Mouse (Mus musculus) brown adipose tissue, adult 24 weeks (tissue): ENCODE measurements around the gene Cryzl2. TPM values are rescaled to one million over a fixed set of nuclear protein-coding genes. Genes with fewer than 3 reads are reported as not detected.

ENCODE experiments used
- H3K27ac ChIP-seq: fragments of 200-500 bp; replicated peaks from 2 replicates; pipeline ENCODE4 v1.5.1; 2012; ENCODE audit warnings: low read depth, mild to moderate bottlenecking, low read length
- H3K4me1 ChIP-seq: fragments of 200-500 bp; 2 replicates; pipeline ENCODE4 v1.6.1; 2012; ENCODE audit warnings: low read length, mixed read lengths; ENCODE audit not compliant: control insufficient read depth, insufficient read depth, insufficient read length
- H3K4me3 ChIP-seq: fragments of 200-500 bp; 2 replicates; pipeline ENCODE4 v1.5.1; 2012; ENCODE audit warnings: low read depth, mild to moderate bottlenecking, low read length, moderate library complexity; ENCODE audit not compliant: insufficient read depth
- polyA plus RNA-seq: library from polyadenylated mRNA; stranded (reverse); fragments of >200 nt; gene quantifications from 2 replicates; pipeline ENCODE4 v1.2.4, GENCODE M21; 2012; ENCODE audit not compliant: missing spikeins, insufficient read depth, insufficient read length

The Cryzl2 gene
- polyA plus RNA-seq, 1 experiment: 21.4 TPM

GRCm38 (mm10) chr1:157480090-157480489, 21.7 kb downstream of the Cryzl2 start:
- no peaks in the 10 kb centered on the region for H3K4me1 ChIP-seq
- no peak overlapping the region for H3K27ac ChIP-seq
- no peak overlapping the region for H3K4me3 ChIP-seq

- Histone ChIP-seq H3K27ac (no peak overlapping the region), H3K4me3 (no peak overlapping the region), H3K4me1 (no peaks in the 10 kb centered on the region)
Measured at GRCm38 (mm10) chr1:157480901-157481300, 22.5 kb downstream of the Cryzl2 start.

- no peak overlapping the region for H3K4me3 ChIP-seq
- no peak overlapping the region for H3K27ac ChIP-seq
Measured at GRCm38 (mm10) chr1:157481666-157482065, 23.3 kb downstream of the Cryzl2 start.

GRCm38 (mm10) chr1:157484161-157484560, 25.8 kb downstream of the Cryzl2 start:
- H3K27ac ChIP-seq: no peak overlapping the region
- H3K4me1 ChIP-seq: no peaks in the 10 kb centered on the region
- no peak overlapping the region for H3K4me3 ChIP-seq

More at GRCm38 (mm10) chr1:157481666-157482065, 23.3 kb downstream of the Cryzl2 start:
- no peaks in the 10 kb centered on the region for H3K4me1 ChIP-seq

- Histone ChIP-seq H3K4me3 (no peak overlapping the region), H3K27ac (no peak overlapping the region), H3K4me1 (no peaks in the 10 kb centered on the region)
Measured at GRCm38 (mm10) chr1:157500657-157501056, 42.3 kb downstream of the Cryzl2 start.

- Histone ChIP-seq H3K4me1 (no peaks in the 10 kb centered on the region), H3K27ac (no peak overlapping the region), H3K4me3 (no peak overlapping the region)
Measured at GRCm38 (mm10) chr1:157501352-157501945, 43.1 kb downstream of the Cryzl2 start.

GRCm38 (mm10) chr1:157503071-157503470, 44.7 kb downstream of the Cryzl2 start:
- Histone ChIP-seq H3K4me1 (peaks cover 2% of the 10 kb centered on the region; the same call in 1 of the 2 replicates), H3K4me3 (no peak overlapping the region)

GRCm38 (mm10) chr1:157506522-157506921, 48.1 kb downstream of the Cryzl2 start, which contains the start of gene Sec16b:
TSS of gene Sec16b (plus strand) at chr1:157506728.
- Histone ChIP-seq H3K4me3 (peak within 1 kb of the TSS; percentile 8; the same call in 1 of the 2 replicates), H3K4me1 (peaks cover 2% of the 10 kb centered on the region; the same call in 1 of the 2 replicates), H3K27ac (peak within 1 kb of the TSS; percentile 52)

More at GRCm38 (mm10) chr1:157503071-157503470, 44.7 kb downstream of the Cryzl2 start:
- H3K27ac ChIP-seq: no peak overlapping the region

- Histone ChIP-seq H3K4me3 (peak overlapping the region; percentile 8; the same call in 1 of the 2 replicates), H3K27ac (peak overlapping the region; percentile 52), H3K4me1 (peaks cover 2% of the 10 kb centered on the region; the same call in 1 of the 2 replicates)
Measured at GRCm38 (mm10) chr1:157506995-157507595, 48.7 kb downstream of the Cryzl2 start.

- H3K4me3 ChIP-seq: peak overlapping the region; percentile 29; the same call in 1 of the 2 replicates
- H3K27ac ChIP-seq: no peak overlapping the region
- peaks cover 2% of the 10 kb centered on the region; the same call in 1 of the 2 replicates for H3K4me1 ChIP-seq
Measured at GRCm38 (mm10) chr1:157507814-157508213, 49.4 kb downstream of the Cryzl2 start.

- Histone ChIP-seq H3K27ac (no peak overlapping the region), H3K4me1 (no peaks in the 10 kb centered on the region), H3K4me3 (no peak overlapping the region)
Measured at GRCm38 (mm10) chr1:157512690-157513448, 54.5 kb downstream of the Cryzl2 start.

- Histone ChIP-seq H3K27ac (no peak overlapping the region), H3K4me1 (no peaks in the 10 kb centered on the region), H3K4me3 (no peak overlapping the region)
Measured at GRCm38 (mm10) chr1:157513559-157513958, 55.2 kb downstream of the Cryzl2 start.

- no peaks in the 10 kb centered on the region for H3K4me1 ChIP-seq
- no peak overlapping the region for H3K4me3 ChIP-seq
- no peak overlapping the region for H3K27ac ChIP-seq
Measured at GRCm38 (mm10) chr1:157514298-157514697, 55.9 kb downstream of the Cryzl2 start.

- Histone ChIP-seq H3K27ac (no peak overlapping the region), H3K4me1 (no peaks in the 10 kb centered on the region), H3K4me3 (no peak overlapping the region)
Measured at GRCm38 (mm10) chr1:157516838-157517808, 58.7 kb downstream of the Cryzl2 start.
